Comparison of ENCODE assay signal across 28 mouse cellular contexts in genomic region chr15:9870126-9870525, GRCm38 (mm10).
DNase-seq lines count a peak whose midpoint lies in the region; ATAC-seq lines count a peak whose summit lies in the region.
"Had no signal": no experiment of that assay in that cellular context is flagged by ENCODE, and none has a peak within 500 bp of the region (broad histone marks: within the 10 kb centered on the region; RNA-seq: fewer than 3 reads in every experiment).

No protein-coding gene starts in this region.

- H3K4me3 ChIP-seq in embryonic facial prominence, embryonic 10.5 days, result no peak overlapping the region
- H3K4me3 ChIP-seq: embryonic facial prominence, embryonic 15.5 days; forebrain, embryonic 13.5 days; heart, embryonic 13.5 days; liver, embryonic 15.5 days; lung, embryonic 15.5 days; megakaryocyte, embryonic 14.5 days; midbrain, embryonic 13.5 days had no signal

- H3K27ac ChIP-seq in embryonic facial prominence, embryonic 10.5 days (replicated peaks), result no peak overlapping the region
- H3K27ac ChIP-seq: embryonic facial prominence, embryonic 15.5 days; forebrain, embryonic 13.5 days; heart, embryonic 13.5 days; kidney, postnatal 0 days; liver, embryonic 15.5 days; lung, embryonic 15.5 days; midbrain, embryonic 13.5 days had no signal

- peak; percentile 15 for DNase-seq in splenic B cell, adult 2 months (ENCODE audit: low read depth, low spot score)
- no peak for DNase-seq in cerebellum, adult 11 months
- DNase-seq in embryonic facial prominence, embryonic 10.5 days (ENCODE audit: low spot score), result no peak
- DNase-seq in thymus, postnatal 10 days (ENCODE audit: low spot score in 2 of 2), result no peak
- DNase-seq: adrenal gland, postnatal 14 days; B cell, adult 2 months; cerebellum, adult 18-20 months; cerebellum, postnatal 10 days; heart, postnatal 10 days; kidney, adult 8-10 months; kidney, postnatal 4 days; layer of hippocampus, postnatal 36 days; liver; right cerebral cortex, adult 18-20 months had no signal

- ATAC-seq in CD4-positive, CD25-positive, alpha-beta regulatory T cell, adult 4 months, result peak; percentile 60
- ATAC-seq in common myeloid progenitor, adult 5-6 weeks (replicated peaks; ENCODE audit: low read depth, poor library complexity, severe bottlenecking), result peak; percentile 83
- ATAC-seq in megakaryocyte, adult 5-6 weeks (ENCODE audit: poor library complexity, severe bottlenecking), result peak; percentile 92
- ATAC-seq: forebrain, embryonic 13.5 days; hindbrain, embryonic 16.5 days; intestine, embryonic 16.5 days; midbrain, embryonic 13.5 days had no signal

- no peaks in the 10 kb centered on the region for H3K36me3 ChIP-seq in splenic B cell, adult 2 months (ENCODE audit: control insufficient read depth, insufficient read depth, low read length, poor library complexity, severe bottlenecking)
- no peaks in the 10 kb centered on the region for H3K36me3 ChIP-seq in embryonic facial prominence, embryonic 10.5 days (replicated peaks)
- H3K36me3 ChIP-seq: embryonic facial prominence, embryonic 15.5 days; G1E; heart, embryonic 13.5 days; liver, embryonic 15.5 days; lung, embryonic 15.5 days; midbrain, embryonic 13.5 days had no signal

- H3K27me3 ChIP-seq in splenic B cell, adult 2 months (ENCODE audit: control insufficient read depth, insufficient read depth, low read length, poor library complexity, severe bottlenecking), result no peaks in the 10 kb centered on the region
- H3K27me3 ChIP-seq in embryonic facial prominence, embryonic 10.5 days (replicated peaks; ENCODE audit: low read depth, poor library complexity, severe bottlenecking), result no peaks in the 10 kb centered on the region
- H3K27me3 ChIP-seq: embryonic facial prominence, embryonic 15.5 days; forebrain, embryonic 13.5 days; heart, embryonic 13.5 days; liver, embryonic 15.5 days; lung, embryonic 15.5 days; megakaryocyte, embryonic 14.5 days; midbrain, embryonic 13.5 days had no signal

- H3K4me1 ChIP-seq in embryonic facial prominence, embryonic 10.5 days, result no peaks in the 10 kb centered on the region
- H3K4me1 ChIP-seq: embryonic facial prominence, embryonic 15.5 days; forebrain, embryonic 13.5 days; heart, embryonic 13.5 days; liver, embryonic 15.5 days; lung, embryonic 15.5 days; midbrain, embryonic 13.5 days had no signal

- H3K9me3 ChIP-seq in embryonic facial prominence, embryonic 10.5 days, result no peaks in the 10 kb centered on the region
- H3K9me3 ChIP-seq: embryonic facial prominence, embryonic 15.5 days; forebrain, embryonic 13.5 days; G1E; heart, embryonic 13.5 days; liver, embryonic 15.5 days; lung, embryonic 15.5 days; midbrain, embryonic 13.5 days had no signal

- WGBS in embryonic facial prominence, embryonic 10.5 days, result 74% methylated on average over 3 of the region's 3 CpGs
